Mouse (Mus musculus) liver, adult (tissue): ENCODE measurements around the gene Snapc1.

Source experiments
- GATA4 ChIP-seq: IDR thresholded peaks from 2 replicates; pipeline ENCODE4 v1.6.1; 2014; ENCODE audit warnings: mild to moderate bottlenecking, low read length; ENCODE audit not compliant: insufficient replicate concordance

Snapc1 gene

DNA sequence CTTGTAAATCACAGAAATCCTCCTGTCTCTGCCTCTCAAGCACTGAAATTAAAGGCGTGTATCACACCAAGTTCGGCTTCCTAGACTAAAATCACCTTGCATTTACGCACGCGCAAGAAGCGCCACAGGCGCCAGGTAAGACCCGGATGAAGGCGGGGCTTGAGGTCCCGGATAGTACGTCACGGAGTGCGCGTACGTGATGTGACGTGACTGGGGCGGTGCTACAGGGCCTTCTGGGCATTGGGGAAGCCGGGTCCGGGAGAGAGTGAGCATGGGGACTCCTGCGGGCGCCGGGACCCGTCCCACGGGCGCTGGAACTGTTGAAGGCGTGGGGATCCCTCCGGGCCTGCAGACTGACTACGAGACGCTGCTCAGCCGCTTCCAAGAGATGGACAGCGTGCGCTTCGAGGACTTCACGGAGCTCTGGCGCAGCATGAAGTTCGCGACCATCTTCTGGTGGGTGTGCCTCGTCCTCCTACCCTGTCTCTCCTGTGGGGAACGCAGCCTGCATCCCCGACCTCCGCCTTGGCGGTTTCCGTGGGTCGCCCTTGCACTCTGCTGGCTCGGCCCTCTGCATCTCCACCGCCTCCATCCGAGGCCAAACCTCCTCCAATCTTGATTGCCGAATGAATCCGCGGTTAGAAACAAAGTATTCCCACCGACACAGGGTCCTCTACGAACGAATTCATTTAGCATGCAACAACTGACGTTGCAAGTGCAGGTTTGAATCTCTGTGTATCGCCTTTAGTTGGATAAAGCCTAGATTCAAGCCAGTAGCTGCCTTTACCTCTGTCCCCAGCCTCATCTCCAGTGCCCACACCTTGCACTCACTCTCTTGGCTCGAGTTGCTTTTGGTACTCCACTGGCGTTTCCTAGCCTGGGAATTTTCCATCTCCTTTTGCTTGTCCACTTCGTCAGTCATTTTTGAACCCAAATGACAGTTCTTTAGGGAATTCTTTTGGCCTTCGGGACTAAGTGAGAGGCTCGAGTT lies at the start of gene Snapc1:
Snapc1 (plus strand) TSS at position 191 of the 991 bp plus-strand sequence.
- no peak for TF ChIP-seq GATA4

DNA sequence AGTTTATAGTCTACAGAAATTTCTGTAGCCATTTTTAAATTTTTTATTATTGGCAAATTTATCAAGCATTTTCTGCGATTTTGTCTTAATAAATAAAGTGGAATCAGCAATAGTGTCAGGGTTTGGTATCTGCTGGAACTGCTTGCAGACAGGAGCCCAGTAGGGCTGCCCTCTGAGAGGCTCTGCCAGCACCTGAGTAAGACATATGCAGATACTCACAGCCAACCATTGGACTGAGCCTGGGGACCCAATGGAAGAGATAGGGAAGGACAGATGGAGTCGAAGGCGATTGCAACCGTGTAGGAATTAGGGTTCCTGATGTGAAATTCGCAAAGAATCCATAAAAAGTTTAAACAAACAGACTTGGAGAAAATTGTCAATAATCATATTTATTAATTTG lies 45.8 kb upstream of the Snapc1 start:
- TF ChIP-seq GATA4 = no peak

- TF ChIP-seq GATA4 = no peak
These were observed 34.0 kb upstream of the Snapc1 start for GRCm38 (mm10) chr12:73930266-73930665.

DNA sequence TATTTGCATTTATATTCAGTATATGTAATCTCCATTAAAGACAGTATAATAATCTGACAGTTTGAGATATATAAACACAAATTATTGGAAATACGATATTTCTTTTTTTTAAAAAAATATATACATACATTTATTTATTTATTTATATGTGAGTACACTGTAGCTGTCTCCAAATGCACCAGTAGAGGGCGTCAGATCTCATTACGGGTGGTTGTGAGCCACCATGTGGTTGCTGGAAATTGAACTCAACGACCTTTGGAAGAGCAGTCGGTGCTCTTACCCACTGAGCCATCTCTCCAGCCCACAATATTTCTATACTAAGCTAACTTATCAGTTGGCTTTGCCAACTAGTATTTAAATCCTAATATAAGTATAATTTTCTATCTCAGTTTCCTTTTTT lies 33.0 kb upstream of the Snapc1 start:
- TF ChIP-seq GATA4 = no peak

DNA sequence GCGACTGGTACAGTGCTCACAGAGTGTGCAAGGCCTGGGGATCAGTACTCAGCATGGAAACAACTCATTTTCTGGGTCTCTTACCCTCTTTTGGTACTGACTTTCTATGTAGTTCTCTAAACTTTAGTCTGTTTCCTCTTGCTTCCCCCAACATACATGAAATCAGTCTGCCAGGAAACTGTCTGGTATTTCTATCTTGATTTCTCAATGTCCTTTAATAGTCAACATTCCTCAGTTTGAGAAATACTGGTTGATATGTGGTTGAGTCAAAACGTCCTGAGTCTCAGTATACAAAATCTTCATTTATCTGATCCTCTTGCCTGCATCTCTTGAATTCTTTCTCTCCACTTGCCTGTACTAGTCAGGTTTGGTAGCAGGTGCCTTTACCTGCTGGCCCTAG lies 29.8 kb upstream of the Snapc1 start:
- no peak for TF ChIP-seq GATA4

- TF ChIP-seq GATA4 = no peak
These were observed 26.9 kb upstream of the Snapc1 start, which contains the start of gene Gm49321 for GRCm38 (mm10) chr12:73937353-73937752. Gm49321 (plus strand) TSS chr12:73937653.

DNA sequence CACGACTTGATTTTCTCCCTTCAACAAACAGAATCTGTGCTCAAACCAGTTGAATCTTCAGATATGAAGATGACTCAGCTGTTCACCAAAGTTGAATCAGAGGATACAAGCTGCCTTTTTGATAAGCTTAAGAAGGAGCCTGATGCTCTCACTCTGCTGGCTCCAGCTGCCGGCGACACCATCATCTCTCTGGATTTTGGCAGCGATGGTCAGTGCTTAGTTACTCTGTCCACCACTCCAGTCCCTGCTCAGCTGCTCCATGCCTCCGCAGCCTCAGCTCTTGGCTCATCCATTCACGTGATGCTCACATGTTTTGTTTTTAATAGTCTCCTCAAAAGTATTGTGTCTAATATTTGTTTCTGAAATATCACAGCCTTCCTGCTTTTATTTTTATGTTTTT lies 24.7 kb upstream of the Snapc1 start:
- no peak for TF ChIP-seq GATA4

DNA sequence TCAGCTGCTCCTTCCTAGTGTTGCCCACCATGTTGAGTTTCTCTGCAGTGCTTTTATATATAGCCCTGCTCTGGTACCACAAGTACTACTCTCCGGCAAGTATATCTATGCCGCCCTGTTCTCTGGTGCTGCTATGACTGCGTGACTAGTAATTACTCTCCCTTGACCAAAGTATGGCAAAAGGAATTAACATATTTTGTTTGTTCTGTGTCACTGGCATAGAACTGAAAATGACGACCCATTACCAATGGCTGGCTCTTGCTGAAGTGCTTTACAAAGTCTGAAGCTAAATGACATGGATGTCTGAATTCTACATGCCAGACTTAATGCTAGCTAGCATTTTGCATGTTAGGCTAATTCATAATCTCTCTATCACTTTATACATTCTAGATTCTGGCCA lies 15.9 kb upstream of the Snapc1 start:
- TF ChIP-seq GATA4 = no peak

GRCm38 (mm10) chr12:73949318-73950058 lies 14.8 kb upstream of the Snapc1 start:
- TF ChIP-seq GATA4 = no peak

DNA sequence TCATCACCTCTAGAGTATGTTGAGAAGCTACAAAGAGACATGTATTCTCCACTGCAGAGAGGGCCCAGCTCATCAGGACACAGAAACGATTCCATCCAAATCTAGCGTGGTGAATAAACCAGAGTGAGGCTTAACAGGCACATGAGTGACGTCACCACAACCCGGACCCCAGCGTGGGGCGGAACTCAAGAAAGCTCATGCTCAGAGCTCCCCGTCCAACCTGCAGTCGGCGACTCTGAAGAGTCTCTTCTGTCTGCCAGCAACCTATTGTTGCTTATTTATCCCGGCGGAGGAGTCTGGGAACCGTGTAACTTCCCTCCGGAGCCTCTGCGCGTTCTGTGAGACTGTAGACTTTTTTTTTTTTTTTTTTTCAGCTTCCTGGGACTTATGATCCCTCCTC lies 11.4 kb upstream of the Snapc1 start:
- TF ChIP-seq GATA4 = no peak

DNA sequence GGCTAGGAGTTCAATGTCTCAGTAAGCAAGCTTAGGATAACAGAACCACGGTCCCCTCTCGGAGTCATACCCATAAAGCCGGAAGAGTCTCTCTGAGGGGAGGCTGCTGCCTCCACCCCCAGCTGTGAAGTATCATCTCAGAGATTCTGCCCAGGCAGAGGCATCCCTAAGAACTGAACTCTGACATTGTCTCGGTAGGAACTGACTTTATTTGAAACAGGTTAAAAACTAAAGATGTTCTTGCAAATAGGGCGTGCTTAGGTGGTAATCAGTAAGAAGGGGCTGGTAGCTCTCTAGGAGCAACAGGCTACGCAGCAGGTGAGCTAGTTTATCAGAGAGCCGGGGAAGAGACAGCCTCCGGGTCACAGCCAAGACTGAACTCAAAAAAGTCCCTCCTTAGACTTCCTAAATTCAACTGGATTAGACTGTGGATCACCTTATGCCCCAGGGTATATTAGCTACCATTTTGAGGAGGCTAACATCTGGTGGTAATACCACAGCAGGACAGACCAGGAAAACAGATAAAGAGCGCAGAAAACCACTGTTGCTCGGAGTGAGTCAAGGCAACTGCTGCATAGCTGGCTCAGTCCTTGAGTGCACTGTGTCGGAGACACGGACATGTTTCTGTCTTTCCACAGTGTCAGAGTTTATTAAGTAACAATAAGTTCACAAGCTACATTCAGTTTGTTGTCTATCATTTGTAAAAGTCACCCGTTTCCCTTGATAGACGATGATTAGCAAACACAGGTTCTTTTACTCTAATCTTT lies 10.7 kb upstream of the Snapc1 start:
- TF ChIP-seq GATA4 = no peak

GRCm38 (mm10) chr12:73954785-73955184 lies 9.5 kb upstream of the Snapc1 start:
- TF ChIP-seq GATA4 = no peak

DNA sequence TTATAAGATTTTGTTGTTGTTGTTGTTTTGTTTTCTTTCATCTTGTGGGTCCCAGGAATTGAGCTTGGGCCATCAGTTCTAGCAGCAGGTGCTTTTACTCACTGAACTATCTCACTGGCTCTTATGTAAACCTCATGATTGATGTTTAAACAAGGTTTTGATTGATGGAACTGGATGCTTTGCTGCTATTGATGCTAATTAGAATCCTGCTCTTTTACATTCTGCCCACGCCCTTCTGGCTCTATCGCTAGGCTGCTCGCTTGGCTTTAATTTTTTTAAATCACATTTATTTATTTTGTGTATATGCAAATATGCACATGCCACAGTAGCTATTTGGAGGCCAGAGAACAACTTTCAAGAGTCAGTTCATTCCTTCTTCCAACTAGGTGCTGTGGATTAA lies 6.6 kb upstream of the Snapc1 start:
- no peak for TF ChIP-seq GATA4

GRCm38 (mm10) chr12:73958830-73959229 lies 5.5 kb upstream of the Snapc1 start:
- TF ChIP-seq GATA4 = no peak

DNA sequence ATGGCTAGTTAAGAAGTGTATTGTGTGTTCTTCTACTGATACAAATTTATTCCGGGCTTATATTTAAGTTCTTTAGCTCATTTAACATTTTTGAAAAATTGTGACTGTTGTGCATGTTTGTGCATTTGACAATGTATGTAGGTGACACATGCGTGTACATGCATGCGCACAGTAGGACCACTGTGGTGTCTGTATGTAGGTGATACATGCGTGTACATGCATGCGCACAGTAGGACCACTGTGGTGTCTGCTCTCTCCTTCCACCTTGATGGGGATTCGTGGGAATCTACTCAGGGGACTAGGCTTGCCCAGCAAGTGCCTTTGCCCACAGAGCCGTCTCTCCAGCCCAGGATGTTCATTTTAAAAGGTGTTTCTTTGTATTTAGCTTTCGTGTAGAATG lies 4.9 kb downstream of the Snapc1 start:
- TF ChIP-seq GATA4 = no peak
